Mouse (Mus musculus) frontal cortex, adult 2 months (tissue): ENCODE measurements around the gene Gins1. TPM values are rescaled to one million over a fixed set of nuclear protein-coding genes. Genes with fewer than 3 reads are reported as not detected.

Experiments used
- DNase-seq, 2 experiments: peaks; one replicate each; pipeline ENCODE4 v3.0.0; 2022; ENCODE audit warnings: low spot score in 1 of 2; ENCODE audit errors: extremely low spot score in 1 of 2
- polyA plus RNA-seq: library from polyadenylated mRNA; depleted of rRNA; stranded (reverse); fragments of >200 nt; gene quantifications from 2 replicates; pipeline ENCODE4 v1.2.3, GENCODE M21; 2012; rRNA removed

Gins1 gene
- polyA plus RNA-seq, 1 experiment = 1.9 TPM

- no peak for DNase-seq
Measured at GRCm38 (mm10) chr2:150951201-150951600, 46.0 kb downstream of the Gins1 start.

DNA sequence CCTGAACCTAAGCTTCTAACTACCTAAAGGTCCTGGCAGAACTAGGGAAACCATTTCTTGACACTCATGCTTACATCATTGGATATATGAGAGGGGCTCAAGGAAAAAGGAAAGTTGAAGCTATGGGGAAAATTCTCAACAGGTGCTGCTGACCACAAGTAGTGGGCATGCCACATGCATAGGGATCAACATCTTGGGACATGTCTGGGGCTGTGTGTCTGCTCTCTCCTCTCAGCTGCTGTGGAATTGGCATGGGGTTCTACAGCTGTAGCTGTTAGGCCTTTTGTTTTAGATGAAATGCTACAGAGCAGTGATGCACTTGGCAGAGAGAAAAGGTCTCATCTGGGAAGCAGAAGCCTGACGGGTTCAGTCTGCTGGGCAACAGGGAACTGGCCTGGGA is 50.7 kb downstream of the Gins1 start:
- DNase-seq = no peak

DNA sequence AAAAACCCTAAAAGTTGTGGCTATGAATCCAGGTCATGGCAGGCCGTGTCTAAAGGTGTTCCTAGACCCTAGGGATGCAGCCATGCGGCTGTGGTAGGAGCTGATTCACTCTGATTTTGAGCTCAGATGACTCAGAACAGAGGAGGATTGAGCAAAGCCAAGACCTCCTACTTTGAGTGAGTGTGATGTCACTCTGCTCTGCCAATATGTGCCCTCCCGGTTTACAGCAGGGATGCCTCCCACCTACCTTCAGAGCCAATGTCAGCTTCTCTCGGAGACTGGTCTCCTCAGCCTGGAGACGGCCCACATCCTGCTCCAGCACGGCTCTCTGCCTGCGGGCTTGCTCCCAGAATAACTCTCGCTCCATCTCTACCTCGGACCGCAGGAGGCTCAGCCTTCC is 54.3 kb downstream of the Gins1 start:
- DNase-seq = peak; percentile 30 to 59

DNA sequence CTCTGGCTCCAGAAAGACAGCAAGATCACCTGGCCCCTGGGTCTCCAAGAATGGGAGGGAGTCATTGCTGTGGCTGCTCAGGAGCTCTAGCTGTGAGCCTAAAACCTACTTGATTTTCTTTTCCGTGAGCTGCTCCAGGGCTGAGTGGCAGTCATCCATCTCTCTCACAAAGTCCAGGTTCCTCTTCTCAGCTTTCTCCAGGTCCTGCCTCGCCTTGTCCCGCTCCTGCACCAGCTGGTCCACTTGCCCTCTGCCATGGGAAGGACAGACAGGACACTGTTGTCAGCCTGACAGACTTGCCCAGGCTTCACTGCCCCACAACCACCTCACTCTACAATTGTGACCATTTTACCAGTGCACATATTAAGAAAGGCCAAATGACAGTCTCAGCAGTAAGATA is 58.0 kb downstream of the Gins1 start:
- no peak for DNase-seq

DNA sequence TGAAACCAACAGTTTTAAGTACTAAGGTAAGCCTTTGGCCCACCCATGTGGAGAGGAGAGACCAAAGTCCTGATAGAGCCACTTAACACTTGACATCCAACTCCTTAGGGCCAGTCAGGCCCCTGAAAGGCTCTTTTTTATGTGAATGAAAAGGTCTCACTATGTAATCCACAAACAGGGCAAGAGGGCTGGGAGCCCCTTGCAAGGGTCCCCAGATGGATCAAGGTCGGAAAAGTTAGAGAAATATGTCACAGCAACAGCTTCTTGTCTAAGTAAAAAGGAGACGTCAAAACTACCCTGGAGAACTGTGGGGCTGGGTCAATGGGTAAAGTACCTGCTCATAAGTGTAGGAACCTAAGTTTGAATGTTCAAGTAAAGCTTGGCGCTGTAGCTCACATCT is 59.4 kb downstream of the Gins1 start:
- no peak for DNase-seq

GRCm38 (mm10) chr2:150965951-150966350 is 60.8 kb downstream of the Gins1 start:
- no peak for DNase-seq

DNA sequence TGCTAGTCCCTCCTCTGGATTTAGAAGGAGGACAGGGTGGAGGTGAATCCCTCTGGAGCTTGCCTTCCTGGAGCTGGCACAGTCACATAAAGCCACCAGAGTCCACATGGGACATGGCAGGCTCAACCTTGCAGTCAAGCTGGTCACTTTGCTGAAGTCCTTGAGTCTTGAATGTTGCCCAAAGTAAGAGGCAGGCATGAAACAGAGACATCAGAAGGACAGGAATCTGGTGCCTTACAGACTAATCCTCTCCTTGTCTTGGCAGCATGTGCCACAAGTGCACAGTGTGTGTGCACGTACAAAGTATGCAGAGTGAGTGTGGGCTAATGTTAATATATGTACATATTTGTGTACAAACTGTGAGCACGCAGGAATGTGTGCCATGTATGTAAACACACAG is 62.3 kb downstream of the Gins1 start:
- no peak for DNase-seq

GRCm38 (mm10) chr2:150969231-150969630 is 64.0 kb downstream of the Gins1 start:
- no peak for DNase-seq

DNA sequence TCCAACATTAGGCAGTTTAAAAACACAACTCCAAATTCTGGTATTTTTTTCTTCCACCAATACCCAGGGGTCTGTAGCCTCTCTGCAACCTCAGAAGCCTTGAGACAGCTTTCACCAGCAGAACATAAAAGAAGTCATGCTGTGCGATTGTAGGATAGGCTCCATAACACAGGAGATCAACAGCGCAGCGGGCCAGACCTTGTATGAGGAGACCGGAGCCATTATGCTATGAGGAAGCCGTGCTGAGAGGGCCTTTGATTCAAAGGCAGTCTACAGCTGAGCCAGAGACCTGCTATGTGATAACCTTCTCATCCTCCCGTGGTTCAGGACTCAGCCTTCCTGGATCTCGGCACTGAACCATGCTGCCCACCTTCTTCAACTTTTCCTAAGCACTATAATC is 66.7 kb downstream of the Gins1 start:
- DNase-seq = no peak

- DNase-seq = no peak
Measured at GRCm38 (mm10) chr2:150972681-150973080, 67.5 kb downstream of the Gins1 start.

GRCm38 (mm10) chr2:150973401-150974115 is 68.4 kb downstream of the Gins1 start:
- DNase-seq = no peak

- no peak for DNase-seq
Measured at GRCm38 (mm10) chr2:150976871-150977270, 71.7 kb downstream of the Gins1 start.

GRCm38 (mm10) chr2:150977676-150978075 is 72.5 kb downstream of the Gins1 start:
- DNase-seq = no peak

GRCm38 (mm10) chr2:150978791-150979190 is 73.6 kb downstream of the Gins1 start:
- DNase-seq = no peak

GRCm38 (mm10) chr2:150979861-150980620 is 74.8 kb downstream of the Gins1 start:
- DNase-seq = no peak

Other genes starting within 250 kb of the Gins1 start
- gene Acss1, start 236.9 kb upstream of the Gins1 start, polyA plus RNA-seq = 25.3 and 25.9 TPM in 2 replicates
- 0.15 and 0.16 TPM in 2 replicates for gene Vsx1, start 216.0 kb upstream of the Gins1 start, polyA plus RNA-seq
- 55.0 and 56.5 TPM in 2 replicates for gene Entpd6, start 156.4 kb upstream of the Gins1 start, polyA plus RNA-seq
- 123 and 125 TPM in 2 replicates for gene Pygb, start 118.7 kb upstream of the Gins1 start, polyA plus RNA-seq
- gene Abhd12, start 659 bp upstream of the Gins1 start, polyA plus RNA-seq = 286 and 297 TPM in 2 replicates
- 6.2 and 7.2 TPM in 2 replicates for gene Ninl, start 134.0 kb downstream of the Gins1 start, polyA plus RNA-seq
- gene Nanp, start 134.0 kb downstream of the Gins1 start, polyA plus RNA-seq = 17.4 and 20.5 TPM in 2 replicates
- gene Gm14151, start 186.9 kb downstream of the Gins1 start, polyA plus RNA-seq = not detected in 2 replicates
- not detected in 2 replicates for gene Gm14147, start 192.8 kb downstream of the Gins1 start, polyA plus RNA-seq